Mouse (Mus musculus): ENCODE measurements around the gene Nrsn1.
"Not testable (repeated sequence)": the region's sequence is repeated elsewhere in the genome, so short reads cannot be mapped to it uniquely, and the experiment has no call there.

The Nrsn1 gene

GRCm38 (mm10) chr13:25270402-25270801 is at the start of gene Nrsn1:
Nrsn1 (minus strand) TSS chr13:25270502.
- not testable (repeated sequence) for DNase-seq

GRCm38 (mm10) chr13:25312059-25312458 is 41.8 kb upstream of the Nrsn1 start:
- DNase-seq, result no peak

DNA sequence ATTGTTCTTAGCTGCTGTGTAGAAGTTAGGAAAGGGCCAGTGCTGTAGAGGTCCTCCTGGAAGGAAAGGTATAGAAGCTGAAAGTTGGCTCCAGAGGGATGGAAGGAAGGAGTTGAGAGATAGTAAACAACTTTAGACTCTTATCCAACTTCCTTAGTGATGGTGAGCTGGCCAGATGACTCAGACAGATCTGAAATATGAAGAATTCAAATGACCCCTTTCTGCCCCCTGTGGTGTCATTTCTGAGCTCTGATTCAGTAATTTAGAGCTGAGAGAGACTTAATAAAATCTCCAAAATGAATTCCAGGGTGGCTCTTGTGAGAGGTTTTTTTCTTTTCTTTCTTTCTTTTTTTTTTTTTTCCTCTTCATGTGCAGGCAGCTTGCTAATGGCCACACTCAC is 39.8 kb upstream of the Nrsn1 start:
- DNase-seq, result no peak

DNA sequence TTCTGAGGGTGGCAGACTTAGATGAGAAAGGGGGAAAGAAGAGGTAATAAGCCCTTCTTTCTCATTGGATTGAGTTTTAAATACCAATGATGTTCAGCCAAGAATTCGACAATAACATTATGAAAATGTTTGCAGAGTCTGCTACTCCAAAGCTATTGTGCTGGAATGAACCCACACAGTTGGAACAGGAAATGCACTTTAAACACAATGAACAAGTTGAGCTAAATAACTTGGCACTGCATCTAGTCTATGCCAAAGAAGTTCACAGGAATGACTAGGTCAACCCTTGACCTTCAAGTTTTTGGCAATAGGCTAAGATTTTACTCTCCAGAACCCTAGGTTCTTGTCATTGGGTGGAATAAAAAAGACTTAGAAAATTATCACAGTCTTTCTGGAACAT is 18.4 kb upstream of the Nrsn1 start:
- DNase-seq, result no peak

DNA sequence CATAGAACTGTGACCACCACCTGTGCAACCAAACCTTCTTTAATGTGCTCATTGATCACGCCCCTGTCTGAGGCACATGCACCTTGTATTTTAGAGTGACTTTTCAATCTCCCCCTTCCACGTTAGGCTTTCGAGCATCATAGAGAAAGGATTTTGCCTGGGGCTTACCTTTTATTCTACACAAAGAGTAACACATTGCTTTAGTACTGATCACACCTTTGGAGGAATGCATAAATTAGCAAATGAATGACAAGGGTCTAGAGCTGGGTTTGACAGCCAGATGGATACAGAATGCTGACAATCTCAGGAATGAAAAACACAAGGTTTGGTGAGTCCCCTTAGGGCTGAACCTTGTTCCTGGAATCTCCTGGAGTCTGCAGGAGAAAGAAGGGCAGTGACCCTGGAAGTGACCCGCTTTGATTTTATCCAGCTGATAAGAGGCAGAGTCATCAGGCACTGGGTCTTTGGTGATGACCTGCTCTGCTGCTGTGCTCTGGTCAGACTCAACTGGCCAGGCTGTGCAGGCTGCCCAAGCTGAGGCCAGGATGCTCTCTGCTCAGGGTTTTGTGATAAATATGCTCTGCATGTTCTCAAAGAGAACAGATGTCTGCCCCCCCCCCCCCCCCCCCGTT is 4.7 kb upstream of the Nrsn1 start:
- DNase-seq, result no peak

DNA sequence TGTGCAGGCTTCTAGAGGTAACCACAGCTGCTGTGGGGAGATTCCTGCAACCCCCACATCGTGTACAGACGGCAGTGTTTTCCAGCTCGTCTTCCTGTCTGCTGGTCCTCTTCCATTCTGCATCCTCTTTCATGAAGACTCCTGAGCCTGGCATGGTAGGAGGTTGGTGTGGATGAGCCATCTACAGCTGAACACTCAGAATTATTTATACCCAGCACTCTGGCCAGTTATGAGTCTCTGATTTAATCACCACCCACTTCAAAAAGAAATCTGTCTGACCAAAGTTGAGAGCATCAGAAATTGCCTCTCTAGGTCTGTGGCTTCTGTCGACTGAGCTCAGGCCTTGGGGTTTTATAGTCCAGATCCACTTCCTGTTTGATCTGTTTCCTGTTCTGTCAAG is 1.9 kb upstream of the Nrsn1 start:
- DNase-seq, result no peak

DNA sequence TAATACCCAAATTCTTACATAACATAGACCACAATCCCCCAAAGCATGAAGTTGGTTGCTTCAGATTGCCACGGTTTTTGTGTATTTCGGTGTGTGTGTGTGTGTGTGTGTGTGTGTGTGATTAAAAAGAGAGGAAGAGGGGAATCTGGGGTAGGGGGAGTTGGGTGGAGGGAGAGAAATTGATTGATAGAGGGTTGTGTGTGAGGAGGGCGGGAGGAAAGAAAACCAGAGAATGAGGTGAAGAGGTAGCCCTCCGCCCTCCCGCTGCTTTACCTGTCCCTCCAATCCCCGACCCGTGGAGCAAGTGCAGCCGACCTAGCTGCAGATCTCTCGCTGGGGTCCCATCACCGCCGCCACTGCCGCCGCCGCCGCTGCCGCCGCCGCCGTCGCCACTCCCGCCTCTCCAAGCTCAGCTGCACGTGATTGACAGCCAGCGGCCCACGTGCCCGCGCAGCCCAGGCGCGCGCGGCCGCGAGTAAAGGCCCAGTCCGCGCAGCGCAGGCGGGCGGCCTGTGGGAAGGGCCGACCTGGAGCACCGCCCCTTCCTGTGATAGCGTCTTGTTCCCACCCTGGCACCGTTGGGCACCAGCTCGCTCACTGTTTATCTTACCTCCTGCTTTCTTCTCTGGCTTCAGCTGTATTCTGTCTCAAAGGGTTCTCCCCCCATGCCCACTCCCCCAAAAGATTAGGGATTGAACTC is 583 bp downstream of the Nrsn1 start:
- DNase-seq, result peak; percentile 31

DNA sequence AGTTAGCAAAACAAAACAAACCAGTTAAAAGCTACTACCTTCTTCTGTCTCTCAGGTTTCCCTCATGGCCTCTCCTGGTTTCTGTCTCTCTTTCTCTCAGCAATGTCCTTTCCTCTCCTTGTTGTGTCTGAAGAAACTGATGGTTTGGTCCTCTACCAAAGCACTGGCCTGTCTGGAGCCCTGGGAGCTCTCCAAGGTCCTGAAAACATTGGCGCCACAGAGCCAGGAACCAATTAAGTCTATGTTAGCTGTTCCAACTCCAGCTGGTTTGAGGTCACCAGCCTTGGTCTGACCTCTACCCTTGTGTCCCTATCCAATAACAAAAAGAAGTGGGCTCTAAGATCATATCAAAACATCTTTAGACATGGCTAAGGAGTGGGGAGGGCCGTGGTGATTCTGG is 1.3 kb downstream of the Nrsn1 start:
- DNase-seq, result peak; percentile 89

DNA sequence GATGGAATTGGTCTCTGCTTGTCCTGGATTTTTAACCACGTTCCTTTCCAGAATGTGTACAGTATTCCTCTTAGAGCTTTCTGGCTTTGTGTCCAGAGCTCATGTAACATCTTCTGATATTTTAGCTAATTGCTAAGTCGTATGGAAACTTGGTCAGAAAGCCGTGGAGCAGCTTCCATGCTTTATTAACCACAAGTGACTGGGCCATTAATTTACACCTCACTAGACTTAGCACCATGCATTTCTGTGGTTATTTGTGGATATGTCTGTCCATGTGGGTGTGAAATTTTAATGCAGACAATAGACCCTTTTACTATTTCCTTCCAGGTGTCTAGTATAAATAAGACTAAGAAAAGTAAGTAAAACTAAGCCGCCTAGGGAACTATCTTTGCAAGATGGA is 7.6 kb downstream of the Nrsn1 start:
- no peak for DNase-seq

DNA sequence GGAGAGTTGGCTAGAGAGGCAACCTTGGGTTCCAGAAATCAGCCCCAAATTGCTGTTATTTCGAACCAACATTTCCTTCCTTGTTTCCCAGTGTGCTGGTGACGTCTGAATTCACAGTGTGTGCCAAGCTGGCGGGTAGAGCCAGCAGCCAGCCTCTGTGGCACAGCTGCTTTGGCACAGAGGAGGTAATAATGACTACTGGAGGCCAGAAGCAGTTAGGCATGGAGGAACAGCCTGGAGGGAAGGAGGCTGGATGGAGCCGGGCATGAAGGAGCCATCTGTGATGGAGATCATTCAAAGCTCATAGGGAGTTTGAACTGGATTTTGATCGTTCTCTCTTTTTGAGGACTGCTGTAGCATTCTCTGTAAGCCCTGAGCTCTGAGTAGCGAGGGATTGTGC is 12.7 kb downstream of the Nrsn1 start:
- no peak for DNase-seq

GRCm38 (mm10) chr13:25254478-25255263 is 15.6 kb downstream of the Nrsn1 start:
- peak; percentile 17 for DNase-seq

DNA sequence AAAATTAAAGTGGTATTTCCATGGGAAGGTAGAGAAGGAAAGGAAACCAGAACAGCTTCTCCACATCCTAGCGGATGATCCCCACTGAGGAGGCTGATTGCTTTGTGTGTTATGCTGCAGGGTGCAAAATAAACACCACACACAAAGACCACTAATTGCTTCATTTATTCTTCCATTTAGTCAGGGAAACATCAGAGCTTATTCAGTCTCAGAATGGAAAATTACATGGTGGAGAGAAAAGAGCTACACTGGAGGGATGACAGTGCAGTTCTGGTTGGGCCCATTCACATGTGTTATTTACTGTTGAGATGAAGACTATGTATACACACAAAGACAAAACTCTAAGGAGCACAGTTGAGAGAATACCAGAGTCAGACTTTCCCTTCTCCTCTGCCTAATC is 18.4 kb downstream of the Nrsn1 start:
- DNase-seq, result no peak

DNA sequence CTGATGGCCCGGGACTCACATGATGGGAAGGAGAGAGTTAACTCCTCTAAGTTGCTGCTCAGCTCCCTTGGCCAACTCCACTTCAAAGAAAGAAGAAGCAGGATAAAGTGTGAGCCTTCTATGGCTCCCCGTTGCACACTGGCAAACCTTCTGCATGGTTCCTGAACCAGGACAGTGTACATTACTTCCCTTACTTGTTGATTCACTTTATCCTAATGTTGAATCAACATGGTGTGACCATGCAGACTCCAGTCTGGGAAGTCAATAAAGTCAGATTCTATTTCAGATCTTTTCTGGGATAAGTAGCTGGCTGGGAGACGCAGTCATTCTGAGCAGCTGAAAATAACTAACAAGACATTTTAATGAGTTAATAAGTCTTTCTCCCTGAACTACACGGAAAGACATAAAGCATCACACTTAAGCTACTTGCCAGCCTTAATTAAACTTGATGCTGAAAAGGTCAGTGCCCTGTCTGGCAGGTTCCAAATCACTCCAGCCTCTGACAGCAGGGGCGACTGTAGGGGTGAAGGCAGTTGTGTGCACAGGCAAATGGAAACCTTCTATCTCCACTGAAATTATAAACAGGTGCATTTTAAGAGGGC is 50.0 kb downstream of the Nrsn1 start:
- peak; percentile 8 for DNase-seq

DNA sequence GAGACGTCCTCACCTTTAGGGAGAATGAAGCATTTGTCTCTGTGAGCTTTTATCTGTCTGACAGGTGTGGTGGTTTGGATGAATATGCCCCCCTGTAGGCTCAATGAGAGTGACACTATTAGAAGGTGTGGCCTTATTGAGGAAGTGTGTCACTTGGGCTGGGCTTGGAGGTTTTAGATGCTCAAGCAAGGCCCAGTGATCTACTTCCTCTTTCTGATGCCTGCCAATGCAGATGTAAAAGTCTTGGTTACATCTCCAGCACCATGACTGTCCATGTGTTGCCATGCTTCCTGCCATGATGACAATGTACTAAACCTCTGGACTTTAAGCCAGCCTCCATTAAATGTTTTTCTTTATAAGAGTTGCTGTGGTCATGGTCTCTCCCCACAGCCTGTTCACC is 51.9 kb downstream of the Nrsn1 start:
- DNase-seq, result no peak

- DNase-seq, result no peak
Observed at GRCm38 (mm10) chr13:25206950-25207349, 63.4 kb downstream of the Nrsn1 start.
